Mouse (Mus musculus): ENCODE results near the gene Lpar3.

The Lpar3 gene

GRCm38 (mm10) chr3:146198803-146199481 lies 21.8 kb upstream of the Lpar3 start:
- TF ChIP-seq GATA4 (IDR thresholded peaks at IDR 0.05; ENCODE audit: insufficient replicate concordance, low read length) = no peak

- no peak for TF ChIP-seq GATA4 (IDR thresholded peaks at IDR 0.05; ENCODE audit: insufficient replicate concordance, low read length)
These were observed 21.3 kb upstream of the Lpar3 start for GRCm38 (mm10) chr3:146199486-146199885.

GRCm38 (mm10) chr3:146204375-146204774 lies 16.4 kb upstream of the Lpar3 start:
- no peak for TF ChIP-seq GATA4 (IDR thresholded peaks at IDR 0.05; ENCODE audit: insufficient replicate concordance, low read length)

GRCm38 (mm10) chr3:146205305-146205704 lies 15.5 kb upstream of the Lpar3 start:
- TF ChIP-seq GATA4 (IDR thresholded peaks at IDR 0.05; ENCODE audit: insufficient replicate concordance, low read length) = no peak

GRCm38 (mm10) chr3:146206635-146207034 lies 14.1 kb upstream of the Lpar3 start:
- TF ChIP-seq GATA4 (IDR thresholded peaks at IDR 0.05; ENCODE audit: insufficient replicate concordance, low read length) = no peak

- TF ChIP-seq GATA4 (IDR thresholded peaks at IDR 0.05; ENCODE audit: insufficient replicate concordance, low read length) = no peak
These were observed 13.3 kb upstream of the Lpar3 start for GRCm38 (mm10) chr3:146207440-146207839.

- TF ChIP-seq GATA4 (IDR thresholded peaks at IDR 0.05; ENCODE audit: insufficient replicate concordance, low read length) = no peak
These were observed 9.5 kb upstream of the Lpar3 start for GRCm38 (mm10) chr3:146211141-146211747.

GRCm38 (mm10) chr3:146211964-146212363 lies 8.8 kb upstream of the Lpar3 start:
- TF ChIP-seq GATA4 (IDR thresholded peaks at IDR 0.05; ENCODE audit: insufficient replicate concordance, low read length) = no peak

- no peak for TF ChIP-seq GATA4 (IDR thresholded peaks at IDR 0.05; ENCODE audit: insufficient replicate concordance, low read length)
These were observed 7.4 kb upstream of the Lpar3 start for GRCm38 (mm10) chr3:146213336-146213735.

- TF ChIP-seq GATA4 (IDR thresholded peaks at IDR 0.05; ENCODE audit: insufficient replicate concordance, low read length) = no peak
These were observed 4.2 kb upstream of the Lpar3 start for GRCm38 (mm10) chr3:146216561-146216960.

- TF ChIP-seq GATA4 (IDR thresholded peaks at IDR 0.05; ENCODE audit: insufficient replicate concordance, low read length) = no peak
These were observed 3.5 kb downstream of the Lpar3 start for GRCm38 (mm10) chr3:146224271-146224670.

GRCm38 (mm10) chr3:146225061-146225761 lies 4.4 kb downstream of the Lpar3 start:
- no peak for TF ChIP-seq GATA4 (IDR thresholded peaks at IDR 0.05; ENCODE audit: insufficient replicate concordance, low read length)

GRCm38 (mm10) chr3:146227427-146227826 lies 6.7 kb downstream of the Lpar3 start:
- no peak for TF ChIP-seq GATA4 (IDR thresholded peaks at IDR 0.05; ENCODE audit: insufficient replicate concordance, low read length)

- TF ChIP-seq GATA4 (IDR thresholded peaks at IDR 0.05; ENCODE audit: insufficient replicate concordance, low read length) = no peak
These were observed 8.0 kb downstream of the Lpar3 start for GRCm38 (mm10) chr3:146228559-146229310.

GRCm38 (mm10) chr3:146232708-146233107 lies 11.9 kb downstream of the Lpar3 start:
- no peak for TF ChIP-seq GATA4 (IDR thresholded peaks at IDR 0.05; ENCODE audit: insufficient replicate concordance, low read length)

Data from liver, adult (tissue).